Mouse (Mus musculus) adrenal gland, postnatal 4 days (tissue): Measurements from ENCODE around the gene Npas1. TPM values are rescaled to one million over a fixed set of nuclear protein-coding genes. Genes with fewer than 3 reads are reported as not detected.
A peak's percentile ranks its signal among the peaks of the same experiment; 100 is the strongest.

Experiments used
- DNase-seq, 2 experiments: peaks; one replicate each; pipeline ENCODE4 v3.0.0; 2021 to 2022; ENCODE audit warnings: low spot score in 2 of 2, mixed read lengths in 2 of 2
- total RNA-seq, 2 experiments: library from RNA; stranded (reverse); gene quantifications; 2 replicates each; pipeline ENCODE4 v1.2.3; 2021

Gene Npas1
- total RNA-seq, 2 experiments from 2014 or later: 0.20 TPM; not detected in 1

DNA sequence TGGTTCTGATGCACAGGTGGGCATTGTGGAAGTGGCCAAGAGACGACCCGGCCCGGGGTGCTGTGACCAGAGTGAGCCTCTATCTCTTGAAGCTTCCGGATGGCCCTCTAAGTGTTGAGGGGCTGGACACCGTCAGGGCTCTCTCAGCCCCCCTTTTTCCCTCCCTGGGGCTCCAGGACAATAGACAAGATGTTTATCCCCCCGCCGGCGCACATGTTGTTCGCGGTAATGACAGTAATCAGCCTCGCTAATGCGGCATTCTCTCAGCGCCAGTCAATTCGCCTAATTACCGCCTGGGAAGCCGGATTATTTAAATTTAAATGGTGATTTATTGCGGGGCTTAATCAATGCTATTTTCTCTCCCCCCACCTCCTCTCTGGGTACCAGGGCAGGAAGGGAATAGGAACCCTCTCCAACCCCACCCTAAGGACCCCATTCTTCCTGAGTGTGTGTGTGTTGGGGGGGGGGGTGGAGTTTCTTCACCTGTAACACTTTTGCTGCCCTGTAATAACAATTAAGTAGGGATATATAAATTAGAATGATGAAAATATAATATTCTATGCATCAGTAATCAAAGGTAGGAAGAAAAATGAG lies 5.3 kb downstream of the Npas1 start:
- DNase-seq: no peak

DNA sequence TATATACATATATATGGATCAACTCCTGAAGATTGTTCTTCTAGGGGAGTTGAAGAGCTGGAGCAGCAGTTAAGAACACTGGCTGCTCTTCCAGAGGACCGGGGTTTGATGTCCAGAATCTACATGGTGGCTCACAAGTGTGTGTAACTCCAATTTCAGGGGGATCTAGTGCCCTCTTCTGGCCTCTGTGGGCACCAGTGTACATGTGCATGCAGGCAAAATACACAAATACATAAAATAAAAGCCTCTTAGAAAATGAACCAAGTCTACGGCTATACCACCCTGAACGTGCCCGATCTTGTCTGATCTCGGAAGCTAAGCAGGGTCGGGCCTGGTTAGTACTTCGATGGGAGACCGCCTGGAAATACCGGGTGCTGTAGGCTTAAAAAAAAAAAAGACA lies 6.0 kb downstream of the Npas1 start:
- no peak for DNase-seq

DNA sequence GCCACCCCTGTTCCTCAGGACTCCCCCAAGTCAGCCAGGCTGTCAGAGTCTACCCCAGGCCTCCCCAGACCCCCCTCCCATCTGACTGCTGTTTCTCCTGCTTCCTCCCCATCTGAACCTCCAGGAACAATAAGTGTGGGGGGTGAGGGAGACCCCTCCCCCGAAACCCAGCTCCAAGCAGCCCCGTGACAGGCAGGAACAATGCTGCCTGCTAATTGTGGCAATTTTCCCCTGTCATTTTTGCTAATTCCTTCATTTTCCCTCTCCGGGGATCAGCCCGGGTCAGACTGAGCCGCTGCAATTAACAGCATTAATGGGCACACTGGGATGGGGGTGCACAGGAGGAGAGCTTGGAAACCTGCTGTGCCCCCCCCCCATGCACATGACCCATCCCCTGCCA lies 9.4 kb downstream of the Npas1 start:
- no peak for DNase-seq

DNA sequence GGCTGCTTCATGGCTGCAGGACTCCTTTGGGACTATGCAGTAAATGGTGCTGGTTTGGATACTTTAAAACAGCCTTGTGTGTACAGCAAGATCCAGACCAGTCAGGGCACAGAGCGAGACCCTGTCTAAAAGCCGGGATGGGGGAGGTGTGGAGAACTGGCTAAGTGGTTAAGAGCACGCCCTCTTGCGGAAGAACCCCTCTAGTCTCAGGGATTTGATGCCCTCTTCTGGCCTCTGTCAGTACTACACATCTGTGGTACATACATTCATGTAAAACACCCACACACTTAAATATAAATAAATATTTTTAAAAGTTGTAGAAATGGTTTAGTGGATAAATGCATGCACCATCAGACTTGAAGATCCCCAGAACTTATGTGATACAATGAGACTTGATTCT lies 11.0 kb downstream of the Npas1 start:
- no peak for DNase-seq

DNA sequence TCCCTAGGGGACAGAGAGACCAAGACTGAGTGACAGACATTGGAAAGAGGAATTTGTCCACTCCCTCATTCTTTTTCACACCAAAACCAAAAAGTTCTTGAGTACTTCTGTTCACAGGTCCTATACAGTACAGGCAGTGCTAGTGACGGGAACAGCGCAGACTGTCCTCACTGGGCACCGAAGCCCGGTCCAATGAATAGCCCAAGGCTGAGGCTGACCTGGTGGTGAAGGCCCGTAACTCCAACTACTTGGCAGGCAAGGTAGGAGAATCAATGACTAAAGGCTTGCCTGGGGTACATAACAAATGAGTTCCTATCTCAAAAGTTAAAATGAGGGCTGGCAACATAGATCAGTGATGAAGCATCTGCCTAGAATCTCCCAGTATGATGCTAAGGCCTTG lies 12.0 kb downstream of the Npas1 start:
- no peak for DNase-seq

DNA sequence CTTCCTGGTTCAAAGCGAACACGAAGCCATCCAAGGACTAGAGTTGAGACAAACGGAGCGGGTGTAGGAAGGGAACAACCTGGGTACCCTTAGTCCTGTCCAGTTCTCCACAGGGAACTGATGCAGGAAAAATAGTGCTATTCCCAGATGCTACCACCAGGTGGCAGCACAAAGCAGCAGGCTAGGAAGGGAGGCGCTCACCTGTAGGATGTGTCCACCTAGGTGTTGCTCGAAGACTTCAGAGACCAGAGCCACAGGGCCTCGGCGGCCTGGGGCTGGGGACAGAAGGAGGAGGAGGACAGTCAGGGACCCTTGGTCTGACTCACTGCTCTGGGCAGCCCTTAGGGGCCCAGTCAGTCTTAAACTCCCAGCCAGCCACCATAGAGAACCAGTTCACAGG lies 12.4 kb downstream of the Npas1 start:
- DNase-seq: peak in 1 of 2 experiments; percentile 55

DNA sequence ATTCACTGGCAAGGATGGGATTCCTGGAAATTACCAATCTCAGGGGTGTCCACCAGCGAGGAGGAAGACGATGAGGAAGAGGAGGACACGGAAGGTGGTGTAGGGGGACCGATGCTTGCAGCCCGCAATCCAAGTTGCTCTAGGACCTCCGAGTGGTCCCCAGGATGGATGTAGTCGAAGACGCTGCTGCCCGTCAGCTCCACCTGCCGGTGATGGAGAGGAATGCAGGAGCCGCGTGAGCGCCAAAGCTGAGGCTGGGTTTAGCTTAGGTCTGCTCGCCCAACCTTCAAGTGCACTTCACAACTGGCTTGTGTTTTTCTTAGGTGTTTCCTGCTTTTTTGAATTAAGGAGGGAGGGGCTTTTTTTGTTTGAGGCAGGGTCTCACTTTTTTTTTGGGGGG lies 14.3 kb downstream of the Npas1 start:
- peak; percentile 49 to 69 for DNase-seq

DNA sequence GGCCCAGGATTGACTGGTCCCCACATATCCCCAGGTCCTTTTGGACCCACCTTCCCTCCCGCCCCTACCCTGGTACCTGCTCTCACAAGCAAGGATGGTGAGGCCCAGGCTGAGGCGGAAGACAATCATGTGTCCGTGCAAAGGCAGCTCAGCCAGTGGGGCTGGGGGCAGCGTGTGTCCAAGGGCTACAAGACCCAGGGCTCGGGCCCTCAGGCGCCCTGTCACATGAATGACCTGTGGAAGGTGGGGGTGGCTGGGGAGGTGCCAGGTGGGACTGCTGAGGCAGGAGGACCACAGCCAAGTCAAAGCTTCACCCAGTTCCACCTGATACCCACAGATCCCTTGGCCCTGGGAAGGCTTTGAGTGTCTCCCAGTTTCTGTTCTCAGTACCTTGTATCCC lies 15.8 kb downstream of the Npas1 start:
- DNase-seq: no peak

DNA sequence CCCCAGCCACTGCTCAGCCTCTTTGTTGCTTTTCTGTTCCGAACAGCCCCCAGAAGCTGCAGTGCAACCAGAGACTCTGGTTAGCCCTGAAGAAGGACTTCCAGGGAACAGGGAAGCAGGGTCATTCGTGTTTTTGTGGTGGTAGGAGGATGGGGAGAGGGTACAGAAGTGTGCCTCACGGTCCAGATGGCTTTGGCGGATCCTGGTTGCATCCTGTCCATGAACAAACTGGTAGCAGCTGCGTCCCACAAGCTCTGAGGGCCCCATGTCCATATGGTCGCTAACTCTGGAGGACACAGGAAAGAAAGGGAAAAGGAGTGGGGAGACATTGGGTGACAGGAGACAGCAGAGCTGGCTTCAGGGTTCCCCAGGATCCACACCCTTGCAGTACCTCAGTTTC lies 16.4 kb downstream of the Npas1 start:
- DNase-seq: no peak

DNA sequence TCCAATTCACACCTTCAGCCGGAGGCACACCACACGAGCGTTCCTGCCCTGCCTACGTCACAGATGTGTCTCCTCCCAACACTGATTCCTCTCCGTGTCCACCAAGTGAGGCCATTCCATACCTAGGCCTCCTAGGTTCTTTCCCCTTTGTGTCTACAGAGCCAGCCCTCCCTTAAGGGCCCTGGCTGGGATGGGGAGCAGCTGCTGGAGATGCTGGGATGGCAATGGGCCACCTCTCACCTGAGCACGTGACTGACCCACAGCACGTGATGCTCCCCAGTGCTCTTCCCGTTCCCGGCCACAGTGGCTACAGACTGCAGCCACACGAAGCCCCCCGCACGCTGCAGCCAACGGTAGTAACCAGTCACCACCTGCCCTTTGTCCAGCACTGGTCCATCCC lies 17.0 kb downstream of the Npas1 start:
- DNase-seq: no peak

DNA sequence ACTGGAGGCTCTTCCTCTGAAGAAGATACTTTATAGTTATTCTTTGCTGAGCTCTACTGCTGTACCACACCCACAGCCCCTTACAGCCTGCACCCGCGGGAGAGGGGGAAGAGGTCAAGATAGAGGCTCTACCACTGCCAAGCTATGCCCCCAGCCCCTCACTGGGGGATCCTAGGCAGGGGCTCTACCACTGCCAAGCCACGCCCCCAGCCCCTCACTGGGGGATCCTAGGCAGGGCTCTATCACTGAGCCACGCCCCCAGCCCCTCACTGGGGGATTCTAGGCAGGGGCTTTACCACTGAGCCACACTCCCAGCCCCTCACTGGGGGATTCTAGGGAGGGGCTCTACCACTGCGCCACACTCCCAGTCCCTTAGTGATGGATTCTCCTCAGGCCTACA lies 21.2 kb downstream of the Npas1 start:
- no peak for DNase-seq

DNA sequence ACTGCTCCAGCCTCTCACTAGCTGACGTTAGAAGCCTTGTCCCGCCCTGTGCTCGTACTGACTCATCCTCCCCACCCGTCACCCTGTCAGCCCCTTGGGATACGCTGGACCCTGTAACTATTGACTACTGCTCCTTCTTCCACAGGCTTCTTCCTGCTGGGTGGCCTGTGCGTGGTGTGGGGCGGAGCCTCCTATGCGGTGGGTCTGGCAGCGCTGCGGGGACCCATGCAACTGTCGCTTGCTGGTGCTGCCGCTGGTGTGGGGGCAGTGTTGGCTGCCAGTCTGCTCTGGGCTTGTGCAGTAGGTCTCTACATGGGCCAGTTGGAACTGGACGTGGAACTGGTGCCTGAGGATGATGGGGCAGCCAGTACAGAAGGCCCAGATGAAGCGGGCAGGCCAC lies 22.5 kb downstream of the Npas1 start:
- DNase-seq: no peak

DNA sequence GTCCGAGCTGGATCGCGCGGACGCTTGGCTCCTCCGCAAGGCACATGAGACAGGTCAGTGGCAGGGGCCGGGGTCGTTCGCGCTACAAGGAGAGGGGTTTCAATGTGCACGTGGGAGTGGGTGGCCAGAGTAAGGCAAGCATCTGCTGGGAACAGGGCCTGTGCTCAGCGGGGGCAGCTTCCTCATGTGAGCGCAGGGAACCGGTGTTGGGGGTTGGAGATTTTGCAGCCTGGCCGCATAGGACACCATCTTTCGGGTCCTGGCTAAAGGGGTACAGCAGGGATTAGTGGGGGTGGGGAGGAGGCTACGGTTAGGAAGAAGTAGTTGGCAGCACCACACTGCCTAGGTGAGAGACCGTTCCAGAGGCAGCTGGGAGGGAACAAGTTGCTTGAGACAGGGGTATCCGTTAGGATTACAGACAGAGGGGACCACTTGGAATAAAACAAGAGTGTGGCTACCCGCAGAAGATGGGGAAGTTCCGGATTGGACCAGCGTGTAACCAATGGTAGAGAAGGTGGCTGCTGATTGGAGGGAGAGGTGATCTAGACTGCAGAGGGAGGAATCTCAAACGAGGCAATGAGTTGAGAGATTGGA lies 24.3 kb downstream of the Npas1 start:
- DNase-seq: no peak

DNA sequence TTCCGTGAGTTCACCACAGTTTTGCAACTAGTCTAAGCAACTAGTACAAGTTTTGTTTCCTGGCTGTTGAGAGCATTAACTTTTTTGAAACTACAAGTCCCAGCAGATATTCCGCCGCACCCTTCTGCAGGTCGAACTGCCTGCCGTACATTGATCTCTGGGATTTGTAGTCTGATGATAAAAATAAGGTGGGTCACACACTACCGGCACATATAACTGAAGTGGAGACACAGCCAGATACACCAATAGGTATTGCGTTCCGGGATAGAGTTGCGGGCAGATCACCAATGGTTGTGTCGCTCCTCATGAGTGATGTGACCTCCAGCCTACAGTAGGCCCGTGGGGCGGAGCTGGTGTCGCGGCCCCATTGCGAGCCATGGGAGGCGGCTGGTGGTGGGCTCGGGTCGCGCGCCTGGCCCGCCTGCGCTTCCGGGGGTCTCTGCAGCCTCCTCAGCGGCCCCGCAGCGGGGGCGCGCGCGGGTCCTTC lies 24.9 kb downstream of the Npas1 start, which contains the start of gene Tmem160:
TSS of gene Tmem160 (plus strand) at position 193 of the 487 bp plus-strand sequence.
- DNase-seq: peak; percentile 67

DNA sequence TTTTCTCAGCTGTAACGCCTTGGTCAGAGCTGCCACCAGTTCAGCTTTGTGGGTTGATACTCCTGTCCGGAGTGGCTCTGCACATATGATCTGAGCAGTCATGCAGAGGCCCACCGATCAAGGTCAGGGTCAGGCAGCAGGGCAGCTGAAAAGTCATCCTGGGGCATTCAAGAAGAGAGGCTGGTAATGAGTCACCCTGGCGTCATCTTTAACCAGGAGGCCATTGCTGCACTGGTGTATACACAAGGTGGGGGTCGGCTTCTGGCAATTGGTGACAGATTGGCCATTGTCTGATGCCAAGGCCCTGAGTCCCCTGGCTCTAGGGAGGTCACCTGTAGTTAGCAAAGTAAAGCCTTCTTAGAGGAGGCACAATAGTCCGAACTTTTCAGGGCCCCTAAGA lies 25.9 kb downstream of the Npas1 start:
- no peak for DNase-seq

DNA sequence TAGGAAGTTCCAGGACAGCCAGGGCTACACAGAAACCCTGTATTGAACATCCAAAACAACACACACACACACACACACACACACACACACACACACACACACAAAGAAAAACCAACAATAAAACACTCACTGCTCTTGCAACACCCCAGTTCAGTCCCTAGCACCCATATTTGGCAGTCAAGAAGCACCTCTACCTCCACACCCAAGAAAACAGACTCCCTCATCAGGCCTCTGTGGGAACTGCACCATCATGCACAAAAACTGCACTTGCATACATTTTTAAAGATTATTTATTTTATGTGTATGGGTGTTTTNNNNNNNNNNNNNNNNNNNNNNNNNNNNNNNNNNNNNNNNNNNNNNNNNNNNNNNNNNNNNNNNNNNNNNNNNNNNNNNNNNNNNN lies 36.3 kb downstream of the Npas1 start:
- no peak for DNase-seq

DNA sequence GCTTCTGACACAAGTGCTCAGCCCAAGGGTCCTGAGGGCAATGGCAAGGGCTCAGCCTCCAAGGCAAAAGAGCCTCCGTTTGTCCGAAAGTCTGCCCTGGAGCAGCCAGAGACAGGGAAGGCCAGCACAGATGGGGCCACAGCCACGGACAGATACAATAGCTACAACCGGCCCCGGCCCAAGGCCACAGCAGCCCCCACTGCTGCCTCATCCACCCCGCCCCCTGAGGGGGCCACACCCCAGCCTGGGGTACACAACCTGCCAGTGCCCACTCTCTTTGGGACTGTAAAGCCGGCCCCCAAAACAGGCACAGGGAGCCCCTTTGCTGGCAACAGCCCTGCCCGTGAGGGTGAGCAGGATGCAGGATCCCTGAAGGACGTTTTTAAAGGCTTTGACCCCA lies 42.4 kb downstream of the Npas1 start:
- DNase-seq: no peak

DNA sequence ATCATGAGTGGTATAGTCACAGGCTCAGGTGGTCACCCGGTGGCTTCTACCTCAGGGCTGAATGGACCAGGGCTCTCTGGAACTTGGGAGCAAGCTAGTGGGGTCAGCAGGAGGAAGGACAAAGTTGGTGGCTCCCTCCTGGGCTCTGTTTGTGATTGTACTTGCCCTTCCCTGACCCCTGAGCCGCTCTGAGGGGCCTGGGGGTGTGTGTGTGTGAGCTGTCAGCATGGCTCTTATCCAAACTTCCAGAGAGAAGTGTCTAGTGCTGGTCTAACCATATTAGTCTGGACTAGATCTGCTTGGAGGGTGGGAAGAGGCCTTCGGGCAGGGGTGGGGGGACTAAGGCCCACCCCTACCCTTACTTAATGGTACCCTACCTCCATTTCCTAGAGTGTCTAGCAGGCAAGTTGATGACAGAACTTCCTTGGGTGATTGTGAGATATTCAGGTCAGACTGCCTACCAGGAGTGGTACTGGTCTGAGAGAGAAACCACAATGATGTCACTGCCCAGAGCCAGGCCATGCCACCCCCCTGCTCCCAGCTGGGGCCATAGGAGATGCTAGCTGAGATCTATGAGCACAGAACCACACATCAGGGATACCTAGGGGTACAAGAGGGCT lies 44.1 kb downstream of the Npas1 start:
- DNase-seq: no peak

DNA sequence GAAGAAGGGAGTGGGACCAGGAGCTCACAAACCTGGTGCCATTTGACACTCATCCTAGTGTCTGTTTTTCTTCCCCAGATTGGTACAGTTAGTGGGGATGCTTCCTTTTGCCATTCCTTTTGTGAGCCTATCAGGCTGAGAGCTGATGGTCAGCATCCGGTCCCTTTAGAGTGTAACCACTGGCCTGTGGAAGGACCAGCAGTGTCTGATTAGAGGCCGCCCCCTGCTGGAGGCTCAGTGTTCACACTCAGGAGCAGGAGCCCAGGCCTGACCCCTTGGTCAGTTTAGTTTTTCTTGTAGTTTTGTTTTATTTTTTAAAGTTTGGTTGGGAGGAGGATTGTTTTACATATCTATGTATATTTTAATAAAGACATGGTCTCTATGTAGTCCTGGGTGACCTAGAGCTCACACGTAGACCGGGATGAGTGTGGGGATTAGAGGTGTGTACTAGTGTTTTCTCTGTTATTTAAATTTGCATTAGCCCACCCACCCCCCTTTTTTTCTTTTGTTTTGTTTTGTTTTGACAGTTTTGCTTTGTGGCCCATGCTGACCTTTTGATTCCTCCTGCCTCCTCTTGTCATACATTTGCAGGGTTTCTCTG lies 51.3 kb downstream of the Npas1 start:
- DNase-seq: peak in 1 of 2 experiments; percentile 66

DNA sequence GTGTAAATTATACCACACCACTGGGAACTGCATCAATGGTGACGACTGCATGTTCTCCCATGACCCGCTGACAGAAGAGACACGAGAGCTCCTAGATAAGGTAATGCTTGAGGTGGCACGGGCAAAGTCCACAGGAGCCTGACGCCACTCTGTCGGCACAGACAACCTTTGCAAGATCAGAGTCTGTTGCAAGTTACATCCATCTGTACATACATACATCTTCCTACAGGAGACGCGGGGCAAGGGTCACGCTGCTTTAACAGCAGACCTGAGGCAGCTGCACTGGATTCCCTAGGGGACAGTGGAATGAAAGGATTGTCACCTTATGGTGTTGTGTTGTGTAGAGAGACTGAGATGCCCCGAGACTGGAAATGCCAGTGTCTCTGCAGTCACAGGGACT lies 51.8 kb downstream of the Npas1 start:
- DNase-seq: no peak

DNA sequence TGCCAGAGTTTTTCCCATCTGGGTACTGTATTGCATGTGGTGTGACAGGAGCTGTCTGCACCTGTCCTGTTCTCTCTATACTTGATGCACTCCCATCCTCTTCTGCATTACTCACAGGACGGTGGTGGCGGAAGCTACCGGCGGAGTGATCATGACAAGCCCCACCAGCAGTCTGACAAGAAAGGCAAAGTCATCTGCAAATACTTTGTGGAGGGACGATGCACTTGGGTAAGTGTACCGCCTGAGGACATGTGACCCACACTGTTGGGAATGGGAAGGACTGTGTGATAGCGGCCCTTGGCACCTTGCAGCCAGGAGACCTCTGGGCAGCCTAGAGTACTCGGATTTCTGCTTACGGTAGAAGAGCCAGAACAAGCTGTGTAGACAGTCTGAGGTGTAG lies 53.8 kb downstream of the Npas1 start:
- no peak for DNase-seq

DNA sequence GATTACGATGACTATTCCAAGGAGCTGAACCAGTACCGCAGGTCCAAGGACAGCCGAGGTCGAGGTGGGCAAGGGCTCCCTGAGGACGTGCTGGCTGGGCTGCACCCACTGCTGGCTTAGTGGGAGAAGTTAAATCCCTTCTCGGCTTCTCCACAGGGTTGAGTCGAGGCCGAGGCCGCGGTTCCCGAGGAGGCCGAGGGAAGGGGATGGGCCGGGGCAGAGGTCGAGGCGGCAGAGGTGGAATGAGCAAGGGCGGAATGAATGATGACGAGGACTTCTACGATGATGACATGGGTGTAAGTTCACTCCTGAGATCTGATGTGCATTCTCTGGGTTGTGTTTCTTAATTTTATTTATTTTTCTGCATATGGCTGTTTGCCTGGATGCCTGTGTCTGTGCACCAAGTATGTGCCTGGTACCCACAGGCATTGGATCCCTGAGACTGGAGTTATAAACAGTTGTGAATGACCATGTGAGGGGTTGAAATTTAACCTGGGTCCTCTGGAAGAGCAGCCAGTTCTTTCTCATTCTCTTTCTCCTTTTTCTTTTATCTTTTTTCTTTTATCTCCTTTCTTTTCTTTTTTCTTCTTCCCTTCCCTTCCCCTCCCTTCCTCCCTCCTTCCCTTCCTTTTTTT lies 55.2 kb downstream of the Npas1 start:
- no peak for DNase-seq
